Mouse (Mus musculus): ENCODE data around the gene Etv5.
"Not testable (repeated sequence)": the region's sequence is repeated elsewhere in the genome, so short reads cannot be mapped to it uniquely, and the experiment has no call there.

Etv5 gene

GRCm38 (mm10) chr16:22396420-22396819, 43.1 kb downstream of the Etv5 start:
- no peak for DNase-seq (ENCODE audit: low read depth, low spot score)

DNA sequence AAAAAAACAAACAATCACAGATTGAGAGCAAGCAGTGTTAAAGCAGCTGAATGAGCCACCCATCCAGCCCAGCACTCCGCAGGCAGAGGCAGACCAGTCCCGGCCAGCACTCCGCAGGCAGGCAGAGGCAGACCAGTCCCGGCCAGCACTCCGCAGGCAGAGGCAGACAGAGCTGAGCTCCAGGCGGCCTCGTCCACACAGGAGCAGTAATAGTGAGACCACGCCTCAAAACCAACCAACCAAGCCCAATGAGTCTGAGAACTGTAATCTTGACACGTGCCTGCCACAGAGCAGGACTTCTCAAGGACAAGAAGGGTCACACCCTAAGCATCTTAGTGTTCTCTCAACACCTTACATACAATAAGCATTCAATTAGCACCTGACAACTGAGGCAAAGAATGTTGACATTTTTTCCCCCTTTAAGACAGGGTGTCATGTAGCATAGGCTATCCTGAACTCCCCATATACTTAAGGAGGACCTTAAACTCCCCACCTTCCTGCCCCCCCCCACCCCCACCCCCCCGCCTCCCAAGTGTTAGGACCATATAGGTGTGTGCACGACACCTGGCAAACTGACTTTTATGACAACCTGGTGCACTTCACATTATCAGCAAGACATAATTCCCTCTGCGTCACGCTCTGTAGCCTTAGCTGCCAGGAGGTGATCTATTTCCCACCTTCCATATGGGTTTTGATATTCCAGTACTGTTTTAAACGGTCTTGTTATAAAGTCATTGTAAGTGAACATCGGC, 44.2 kb downstream of the Etv5 start:
- no peak for DNase-seq (ENCODE audit: low read depth, low spot score)

DNA sequence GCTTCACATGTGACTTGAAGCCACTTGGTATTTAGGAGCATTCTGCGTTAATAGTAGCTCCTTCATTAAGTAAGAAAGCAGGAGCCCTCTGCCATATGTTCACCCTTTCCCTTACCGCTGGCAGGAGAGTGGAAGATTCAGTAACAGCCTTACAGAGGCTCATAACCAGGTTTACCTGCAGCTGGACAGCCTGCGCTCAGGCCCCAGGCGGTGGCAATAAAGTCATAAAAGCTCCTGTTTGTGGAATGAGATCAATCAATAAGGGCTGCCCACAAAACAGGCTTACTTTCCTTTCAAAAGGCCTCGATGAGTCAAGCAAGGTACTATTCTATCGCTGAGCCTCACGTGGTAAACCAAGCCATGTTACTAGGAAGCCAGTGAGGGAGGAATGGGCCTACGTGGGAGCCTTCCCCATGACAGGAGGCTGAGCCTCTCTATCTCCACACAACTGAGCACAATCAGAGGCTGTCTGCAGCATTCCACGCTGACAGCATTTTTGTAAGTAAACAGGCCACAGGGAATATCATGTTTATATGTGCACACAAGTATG, 49.1 kb downstream of the Etv5 start:
- DNase-seq (ENCODE audit: low read depth, low spot score) = no peak

DNA sequence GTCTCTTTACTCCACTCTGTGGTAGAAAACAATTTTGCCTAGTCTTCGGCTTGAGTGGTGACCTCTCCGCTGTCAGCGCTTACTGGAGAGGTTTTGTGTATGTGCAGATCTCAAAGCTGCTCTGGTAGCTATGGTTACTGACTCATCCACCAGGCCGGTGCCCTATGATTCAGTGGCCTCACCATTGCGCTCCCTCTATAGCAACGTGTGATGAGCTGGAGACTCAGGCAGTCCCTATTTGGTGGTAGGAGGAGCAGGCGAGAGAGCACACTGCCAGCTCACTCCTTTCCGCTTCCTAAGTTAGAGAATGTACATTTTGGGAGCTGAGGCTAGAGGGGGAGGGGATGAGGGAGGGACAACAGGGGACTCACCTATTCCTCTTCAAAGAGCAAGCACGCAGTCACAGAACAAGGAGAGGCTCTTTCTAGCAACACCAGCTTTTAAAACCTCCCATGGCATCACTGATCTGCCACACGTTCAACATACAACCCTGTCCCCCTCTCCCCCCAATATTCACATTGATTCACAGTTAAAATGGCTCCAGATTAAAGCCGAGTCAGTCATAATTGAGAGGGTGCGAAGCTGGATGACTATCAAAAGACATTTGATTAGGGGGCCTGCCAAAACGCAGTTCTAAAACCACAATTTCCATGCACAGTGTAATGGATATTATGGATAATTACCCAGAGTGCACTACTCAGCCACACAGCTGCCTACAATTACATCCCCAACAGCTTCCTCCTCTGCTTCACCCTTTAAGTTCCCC, 50.2 kb downstream of the Etv5 start:
- peak; percentile 60 for DNase-seq (ENCODE audit: low read depth, low spot score)

GRCm38 (mm10) chr16:22387731-22388130, 51.8 kb downstream of the Etv5 start:
- no peak for DNase-seq (ENCODE audit: low read depth, low spot score)

- DNase-seq (ENCODE audit: low read depth, low spot score) = not testable (repeated sequence)
These were observed 57.5 kb downstream of the Etv5 start for GRCm38 (mm10) chr16:22382018-22382417.

DNA sequence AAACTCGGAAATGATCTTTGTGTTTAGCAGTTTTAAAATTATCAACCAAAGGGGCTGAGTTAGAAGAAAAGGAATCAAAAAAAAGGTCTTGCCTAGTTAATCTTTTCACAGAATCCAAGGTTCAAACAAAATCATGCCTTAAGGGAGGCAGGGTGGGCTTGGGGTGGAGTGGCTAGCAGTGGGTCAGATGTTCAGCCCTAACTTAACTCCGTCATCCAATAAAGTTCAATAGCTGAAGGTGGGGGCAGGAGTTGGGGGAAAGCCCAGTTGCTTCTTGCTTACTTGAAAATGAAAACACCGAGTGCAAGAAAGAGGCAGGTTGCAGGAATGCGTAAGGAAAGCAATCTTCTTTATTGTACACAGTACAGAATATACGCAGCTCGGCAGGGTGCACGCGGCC, 58.5 kb downstream of the Etv5 start:
- DNase-seq (ENCODE audit: low read depth, low spot score) = no peak

GRCm38 (mm10) chr16:22379986-22380385, 59.5 kb downstream of the Etv5 start:
- no peak for DNase-seq (ENCODE audit: low read depth, low spot score)

- no peak for DNase-seq (ENCODE audit: low read depth, low spot score)
These were observed 60.2 kb downstream of the Etv5 start for GRCm38 (mm10) chr16:22379342-22379741.

DNA sequence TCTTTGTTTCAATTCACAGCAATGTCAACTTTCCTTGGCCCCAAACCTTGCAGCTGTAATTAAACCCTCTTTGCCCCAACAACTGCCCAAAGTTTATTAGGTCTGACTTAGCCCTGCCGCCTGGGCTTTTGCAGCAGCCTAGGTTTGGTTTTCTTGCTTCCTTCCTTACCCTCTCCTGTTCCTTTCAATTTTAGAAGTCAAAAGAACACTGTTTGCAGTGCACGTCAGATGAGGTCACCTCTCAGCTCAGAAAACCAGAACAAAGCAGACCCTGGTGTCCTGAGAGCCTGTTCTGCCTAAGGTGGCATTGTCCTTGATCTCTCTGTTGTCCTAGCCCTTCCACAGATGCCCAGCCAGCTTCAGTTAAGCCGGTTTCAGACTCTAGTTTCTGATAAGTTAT, 61.8 kb downstream of the Etv5 start:
- no peak for DNase-seq (ENCODE audit: low read depth, low spot score)

- DNase-seq (ENCODE audit: low read depth, low spot score) = no peak
These were observed 64.6 kb downstream of the Etv5 start for GRCm38 (mm10) chr16:22374898-22375297.

GRCm38 (mm10) chr16:22372701-22373124, 66.8 kb downstream of the Etv5 start:
- DNase-seq (ENCODE audit: low read depth, low spot score) = no peak

DNA sequence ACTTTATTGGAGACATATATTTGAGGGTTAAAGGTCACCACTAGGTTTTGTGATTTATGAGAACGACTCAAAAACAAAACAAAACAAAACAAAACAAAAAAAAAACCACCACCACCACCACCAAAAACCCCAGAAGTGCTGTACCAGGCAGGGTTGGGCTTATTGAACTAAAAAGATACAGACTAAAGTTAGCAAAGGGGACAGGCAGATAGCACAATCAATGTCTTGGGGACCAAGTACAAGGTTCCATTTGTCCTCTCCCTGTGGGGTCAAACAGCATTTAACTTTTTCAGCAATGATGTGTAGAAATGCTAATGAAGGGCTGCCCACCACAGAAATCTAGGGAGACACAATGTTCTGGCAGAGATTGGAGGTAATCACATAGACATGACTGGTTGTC, 67.3 kb downstream of the Etv5 start:
- no peak for DNase-seq (ENCODE audit: low read depth, low spot score)

DNA sequence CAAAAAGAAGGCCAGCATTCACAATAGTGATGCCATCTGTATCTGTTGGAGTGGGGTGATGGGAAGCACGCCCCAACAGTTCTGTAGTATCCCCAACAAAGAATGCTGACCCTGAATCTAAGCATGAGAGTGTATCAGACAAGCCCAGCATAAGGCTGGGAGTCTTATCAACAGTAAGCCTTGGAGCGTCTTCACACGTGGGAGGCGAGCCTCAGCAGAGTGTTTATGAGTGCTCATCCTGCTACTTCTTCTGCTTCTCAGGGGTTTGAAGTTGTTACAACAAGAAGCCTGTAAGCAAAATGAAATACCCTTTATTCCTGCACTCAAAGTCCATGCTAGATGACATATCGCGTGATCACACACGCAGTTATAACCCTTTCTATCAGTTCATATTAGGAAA, 72.4 kb downstream of the Etv5 start:
- DNase-seq (ENCODE audit: low read depth, low spot score) = no peak

GRCm38 (mm10) chr16:22366040-22366439, 73.5 kb downstream of the Etv5 start:
- no peak for DNase-seq (ENCODE audit: low read depth, low spot score)

- no peak for DNase-seq (ENCODE audit: low read depth, low spot score)
These were observed 73.9 kb downstream of the Etv5 start for GRCm38 (mm10) chr16:22365596-22365995.

DNA sequence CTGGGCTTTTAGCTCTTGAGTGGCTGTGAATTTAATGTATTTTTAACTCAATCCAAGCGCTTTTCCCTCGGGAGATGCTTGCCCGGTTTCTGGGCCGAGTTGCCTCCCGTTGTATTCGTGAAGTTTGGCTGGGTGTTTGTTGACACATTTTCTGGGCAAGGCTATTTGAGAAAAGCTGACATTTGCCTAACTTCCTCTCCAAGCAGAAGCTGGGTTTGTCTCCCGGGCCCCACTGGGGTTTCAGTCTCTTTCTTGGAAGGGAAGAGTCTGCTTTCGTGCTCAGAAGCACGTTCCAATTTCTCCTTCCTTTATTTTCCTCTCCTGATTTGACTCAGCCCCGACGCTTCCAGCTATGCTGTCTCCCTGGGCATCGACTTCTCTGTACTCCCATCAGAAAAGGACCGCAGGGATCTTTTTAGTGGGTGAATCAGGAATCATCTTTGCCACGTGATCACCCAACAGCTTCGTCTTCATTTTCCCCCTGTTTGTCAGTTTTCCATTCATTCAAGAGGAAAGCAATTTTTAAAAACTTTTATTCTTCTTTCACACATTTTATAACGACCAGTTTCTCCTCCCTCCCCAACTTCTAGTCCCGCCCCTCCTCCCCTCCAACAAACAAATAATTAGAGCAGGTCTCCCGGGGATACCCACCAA, 80.7 kb downstream of the Etv5 start:
- peak; percentile 34 for DNase-seq (ENCODE audit: low read depth, low spot score)

GRCm38 (mm10) chr16:22354177-22354576, 85.3 kb downstream of the Etv5 start:
- not testable (repeated sequence) for DNase-seq (ENCODE audit: low read depth, low spot score)

DNA sequence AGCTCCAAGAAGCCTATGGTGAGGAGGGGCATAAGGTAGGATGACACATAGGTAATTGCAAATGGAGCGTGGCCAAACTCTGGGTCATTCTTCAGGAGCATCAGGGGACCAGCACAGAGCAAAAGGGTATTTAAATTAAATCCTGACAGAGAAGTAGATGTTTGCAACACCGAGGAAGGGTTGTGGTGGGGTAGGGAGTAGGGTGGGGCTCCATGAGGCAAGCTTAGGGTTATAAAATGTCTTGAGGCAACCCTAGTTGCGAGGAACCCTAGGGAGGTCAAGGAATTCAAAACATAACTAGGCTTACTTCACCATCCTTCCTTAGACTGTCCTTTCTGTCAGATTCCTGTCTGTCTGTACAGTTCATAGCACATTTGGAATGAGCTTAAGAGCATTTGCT, 85.9 kb downstream of the Etv5 start:
- no peak for DNase-seq (ENCODE audit: low read depth, low spot score)

GRCm38 (mm10) chr16:22351194-22351593, 88.3 kb downstream of the Etv5 start:
- no peak for DNase-seq (ENCODE audit: low read depth, low spot score)

DNA sequence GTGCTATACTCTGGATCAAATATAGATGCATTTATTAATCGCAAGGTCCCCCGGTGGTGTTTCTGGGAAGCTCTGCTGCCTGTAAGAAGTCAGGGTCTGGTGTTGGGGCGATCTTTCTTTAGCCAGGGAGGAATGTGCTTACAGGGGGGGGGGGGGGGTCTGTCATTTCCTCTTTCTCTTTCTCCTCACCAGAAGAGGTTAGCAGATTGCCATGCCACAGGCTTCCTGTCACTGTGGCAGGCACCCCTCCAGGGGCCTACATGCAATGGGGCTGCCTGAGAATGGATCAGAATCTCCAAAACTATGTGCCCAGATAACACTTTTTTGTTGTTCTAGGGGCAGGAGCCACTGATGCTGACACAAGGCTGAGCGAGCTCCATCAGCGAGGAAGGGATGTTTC, 89.7 kb downstream of the Etv5 start:
- DNase-seq (ENCODE audit: low read depth, low spot score) = no peak

All from brain, embryonic 18.5 days (tissue).